Mouse (Mus musculus) ES-E14 (cell line): ENCODE measurements around the gene Uvrag.

Experiments used
- CHD2 ChIP-seq: IDR thresholded peaks from 2 replicates; pipeline ENCODE4 v1.6.1; 2014; ENCODE audit warnings: mild to moderate bottlenecking, low read depth, low read length, inconsistent platforms
- HCFC1 ChIP-seq: IDR thresholded peaks from 2 replicates; pipeline ENCODE4 v1.6.1; 2012; ENCODE audit warnings: low read length, inconsistent platforms, borderline replicate concordance; ENCODE audit not compliant: insufficient read depth
- MAFK ChIP-seq: IDR thresholded peaks from 2 replicates; pipeline ENCODE4 v1.6.1; 2014; ENCODE audit warnings: mild to moderate bottlenecking, low read depth, low read length, inconsistent platforms; ENCODE audit not compliant: insufficient read depth
- ZC3H11A ChIP-seq: IDR thresholded peaks from 2 replicates; pipeline ENCODE4 v1.6.1; 2012; ENCODE audit warnings: low read depth, mild to moderate bottlenecking, inconsistent platforms, low read length, borderline replicate concordance
- ZNF384 ChIP-seq: IDR thresholded peaks from 2 replicates; pipeline ENCODE4 v1.6.1; 2012; ENCODE audit warnings: low read depth, low read length, inconsistent platforms

DNA sequence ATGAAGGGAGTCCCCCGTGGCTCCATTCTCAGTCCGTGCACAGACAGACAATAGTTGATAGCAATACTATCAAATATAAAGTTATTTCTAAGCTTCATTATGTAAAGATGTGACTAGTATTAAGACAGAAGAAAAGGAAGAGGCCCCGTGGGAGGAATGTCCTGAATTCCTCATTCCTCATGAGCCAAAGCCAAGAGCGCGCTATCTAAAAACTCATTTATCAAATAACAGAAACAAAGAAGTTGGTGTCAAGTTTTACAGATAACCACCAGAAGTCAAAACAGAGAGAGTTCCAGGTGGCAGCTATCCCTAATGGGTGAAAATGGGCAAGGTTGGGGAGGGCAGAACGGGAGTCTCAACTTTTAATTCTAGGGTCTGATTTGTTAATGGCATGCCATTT lies 95.4 kb downstream of the Uvrag start:
- no peak for TF ChIP-seq MAFK
- TF ChIP-seq ZNF384: no peak
- TF ChIP-seq HCFC1: no peak
- TF ChIP-seq ZC3H11A: no peak
- no peak for TF ChIP-seq CHD2
